Mouse (Mus musculus) kidney, adult 9 months (tissue): Measurements from ENCODE around the gene Foxo3.

Experiments used
- DNase-seq: peaks from one replicate; pipeline ENCODE4 v3.0.0; 2022

Foxo3 gene

DNA sequence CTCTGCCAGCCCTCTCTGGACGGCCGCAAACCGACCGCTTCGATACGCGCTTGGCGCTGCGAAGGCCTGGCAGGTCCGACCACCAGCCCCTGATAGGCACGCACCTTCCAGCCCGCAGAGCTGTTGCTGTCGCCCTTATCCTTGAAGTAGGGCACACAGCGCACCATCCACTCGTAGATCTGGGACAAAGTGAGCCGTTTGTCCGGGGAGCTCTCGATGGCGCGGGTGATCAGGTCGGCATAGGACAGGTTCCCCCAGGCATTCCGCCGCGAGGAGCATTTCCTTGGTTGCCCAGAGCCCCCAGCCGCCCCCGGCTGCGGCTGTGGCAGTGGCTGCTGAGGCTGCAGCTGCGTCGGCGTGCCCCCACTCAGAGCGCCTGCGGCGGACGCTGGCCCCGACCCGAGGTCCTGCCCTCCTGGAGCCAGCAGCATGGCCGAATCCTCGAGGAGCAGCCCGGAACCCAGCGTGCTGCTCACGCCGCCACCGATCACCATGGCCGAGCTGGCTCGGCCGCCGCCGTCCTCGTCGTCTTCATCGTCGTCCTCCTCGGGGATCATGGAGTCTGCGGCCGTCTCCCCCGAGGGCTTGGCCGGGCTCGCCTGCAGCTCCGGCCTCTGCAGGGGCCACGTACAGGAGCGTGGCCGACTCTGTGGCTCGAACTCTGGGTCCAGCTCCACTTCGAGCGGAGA, 1.7 kb downstream of the Foxo3 start:
- DNase-seq = peak; percentile 34

DNA sequence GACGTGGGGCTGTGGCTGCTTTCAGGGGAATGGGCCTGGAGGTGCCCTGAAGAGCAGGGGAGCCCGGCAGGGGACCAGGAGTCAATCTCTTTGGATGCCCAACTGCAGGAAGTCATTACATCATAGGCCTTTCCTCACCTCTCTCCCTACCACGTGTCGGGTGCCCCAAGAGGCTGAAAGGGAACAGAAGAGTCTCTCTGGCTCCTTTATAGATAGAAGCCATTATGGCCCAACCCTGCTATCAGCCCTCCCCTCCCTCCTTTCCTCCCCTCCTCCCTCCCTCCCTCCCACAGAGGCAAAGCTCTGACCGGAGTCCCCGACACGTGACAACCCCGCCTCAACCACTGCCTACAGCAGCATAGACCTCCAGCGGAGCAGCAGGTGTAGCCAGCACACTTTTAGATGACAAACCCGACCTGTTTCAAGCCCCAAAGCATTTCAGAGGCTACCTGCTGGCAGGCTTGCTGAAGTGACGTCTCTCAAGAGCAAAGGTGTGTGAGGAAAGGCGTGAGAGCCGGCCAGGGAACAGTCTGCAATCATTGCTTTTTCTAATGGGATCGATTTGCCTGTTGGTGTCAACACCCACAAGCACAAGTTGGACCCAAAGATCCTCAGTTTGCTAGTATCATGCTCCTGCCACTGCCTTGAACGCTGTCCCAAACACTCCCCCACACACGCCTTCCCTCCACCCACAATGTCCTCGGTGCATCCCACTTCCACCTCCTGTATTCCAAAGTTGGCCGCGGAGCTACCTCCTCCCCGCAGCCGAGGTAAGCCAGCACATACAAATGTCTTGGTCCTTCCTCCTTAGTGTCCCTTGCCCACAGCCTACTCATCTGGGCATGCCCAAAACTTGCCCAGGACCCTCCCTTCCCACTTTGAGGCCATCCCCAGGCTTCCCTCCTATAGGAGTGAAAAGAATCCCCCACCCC, 2.5 kb downstream of the Foxo3 start:
- peak; percentile 89 for DNase-seq

DNA sequence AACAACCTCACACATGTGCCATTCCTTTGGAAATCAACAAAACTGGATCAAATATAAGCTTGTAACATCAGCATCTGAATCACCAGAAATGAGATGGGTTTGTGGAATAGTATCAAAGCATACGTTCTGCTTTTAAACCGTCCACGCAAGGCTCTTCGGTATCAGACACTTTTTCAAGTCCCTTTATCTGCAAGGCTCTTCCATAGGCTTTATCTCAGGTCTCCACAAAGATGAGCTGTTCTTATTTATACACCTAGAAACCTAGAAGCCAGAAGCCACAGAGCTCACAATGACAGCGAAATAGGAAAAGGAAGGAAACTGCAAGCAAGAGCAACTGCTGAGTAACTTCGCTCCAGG, 3.2 kb downstream of the Foxo3 start:
- no peak for DNase-seq

DNA sequence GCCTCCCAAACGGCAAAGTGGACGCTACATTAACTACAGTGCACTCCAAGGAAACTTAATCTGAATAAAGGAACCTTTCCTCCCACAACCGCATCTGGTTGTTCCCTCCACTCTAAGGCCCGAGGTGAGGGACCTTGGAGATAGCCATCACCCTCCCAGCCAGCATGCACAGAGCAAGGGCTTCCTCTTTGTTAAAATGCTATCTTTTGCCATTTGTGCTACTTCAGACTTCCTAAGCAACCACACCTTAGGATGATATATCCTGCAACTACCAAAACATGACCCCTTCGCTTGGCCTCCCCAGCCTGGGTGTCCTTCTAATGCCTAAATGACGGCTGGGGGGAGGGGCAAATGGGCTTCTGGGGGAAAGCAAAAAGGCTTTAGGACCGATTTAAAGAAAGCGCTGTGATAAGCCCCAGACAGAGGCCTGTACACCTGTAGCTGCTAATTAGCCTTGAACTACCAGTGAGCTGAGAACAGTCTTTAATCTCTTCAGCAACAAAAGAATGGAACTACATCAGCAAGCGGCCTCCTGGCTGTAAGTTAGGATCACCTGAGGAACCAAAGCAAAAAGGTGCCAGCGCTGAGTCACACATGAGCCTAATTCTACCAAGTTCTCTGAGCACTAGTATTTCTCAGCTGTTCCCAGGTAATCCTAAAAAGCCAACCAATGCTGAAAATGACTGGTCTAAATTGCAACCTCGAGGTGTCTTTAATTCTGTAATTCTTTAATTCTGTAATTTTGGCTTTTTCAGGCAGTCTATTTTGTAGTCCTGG, 4.9 kb downstream of the Foxo3 start:
- DNase-seq = no peak

DNA sequence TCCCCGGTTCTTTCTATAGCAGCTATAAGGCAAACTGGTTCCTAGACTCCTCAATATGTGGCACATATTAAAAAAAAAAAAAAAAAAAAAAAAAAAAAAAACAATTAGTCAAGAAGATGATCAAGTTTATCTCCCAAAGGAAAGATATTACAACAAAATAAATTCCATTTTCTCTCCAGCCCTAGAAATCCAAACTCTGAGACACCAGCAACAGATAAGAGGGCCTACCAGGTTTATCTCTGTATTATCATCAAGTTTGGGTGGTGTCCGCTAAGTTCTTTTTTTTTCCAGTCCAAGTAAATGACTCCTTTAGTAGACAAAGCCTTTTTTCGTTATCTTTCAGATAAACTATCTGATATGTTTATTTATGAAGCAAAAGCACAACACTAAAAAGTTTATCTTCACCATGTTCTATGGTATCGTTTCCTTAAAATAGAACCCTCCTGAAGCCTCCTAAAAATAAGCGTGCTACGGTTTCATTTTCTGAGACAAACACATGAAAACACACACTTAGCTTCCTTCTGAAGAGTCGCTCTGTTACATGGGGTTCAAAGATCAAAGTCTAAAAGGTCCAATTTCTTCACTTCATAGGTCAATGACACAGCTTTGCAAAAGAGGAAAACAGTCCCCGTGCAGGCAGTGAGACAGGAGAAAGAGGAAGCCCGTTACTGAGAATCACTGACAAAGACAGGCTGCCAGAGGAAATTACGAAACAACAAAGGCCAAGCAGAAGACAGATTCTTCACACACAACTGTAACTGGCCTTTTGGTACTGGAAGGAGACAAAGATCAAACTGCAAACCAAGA, 6.1 kb downstream of the Foxo3 start:
- peak; percentile 94 for DNase-seq

DNA sequence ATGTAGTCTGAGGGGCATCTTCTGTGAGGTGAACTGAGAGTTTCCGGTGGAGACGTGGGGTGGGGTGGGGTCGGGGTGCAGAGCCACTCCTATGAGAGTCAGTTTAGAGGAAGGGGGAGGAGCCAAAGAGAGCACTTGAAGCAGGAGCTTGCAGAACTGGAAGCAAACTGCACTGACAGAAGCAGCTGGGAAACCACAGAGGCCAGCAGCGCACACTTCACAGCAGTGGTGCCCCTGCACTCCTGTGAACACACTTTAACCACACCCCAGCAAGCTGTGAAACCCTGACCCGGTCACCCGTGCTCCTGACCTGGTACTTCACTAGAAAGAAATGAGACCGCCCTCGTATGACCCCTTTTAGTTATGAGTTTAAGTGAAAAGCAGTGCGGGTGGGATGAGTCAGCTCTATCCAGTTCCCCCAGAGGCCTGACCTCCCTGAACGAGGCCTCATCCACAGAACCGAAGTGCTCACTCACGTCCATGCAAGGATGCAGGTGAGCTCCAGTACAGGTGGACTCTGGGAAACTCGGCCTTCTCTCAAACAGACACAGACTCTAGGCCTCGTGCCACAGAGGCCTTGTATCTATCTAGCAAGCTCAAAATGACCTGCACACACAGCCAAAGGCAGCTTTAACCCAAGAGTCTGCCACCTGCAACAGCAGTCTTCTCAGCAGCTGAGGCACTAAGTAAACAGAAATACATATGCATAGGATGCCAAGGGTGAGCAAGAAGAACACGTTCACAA, 7.1 kb downstream of the Foxo3 start:
- peak; percentile 69 for DNase-seq

DNA sequence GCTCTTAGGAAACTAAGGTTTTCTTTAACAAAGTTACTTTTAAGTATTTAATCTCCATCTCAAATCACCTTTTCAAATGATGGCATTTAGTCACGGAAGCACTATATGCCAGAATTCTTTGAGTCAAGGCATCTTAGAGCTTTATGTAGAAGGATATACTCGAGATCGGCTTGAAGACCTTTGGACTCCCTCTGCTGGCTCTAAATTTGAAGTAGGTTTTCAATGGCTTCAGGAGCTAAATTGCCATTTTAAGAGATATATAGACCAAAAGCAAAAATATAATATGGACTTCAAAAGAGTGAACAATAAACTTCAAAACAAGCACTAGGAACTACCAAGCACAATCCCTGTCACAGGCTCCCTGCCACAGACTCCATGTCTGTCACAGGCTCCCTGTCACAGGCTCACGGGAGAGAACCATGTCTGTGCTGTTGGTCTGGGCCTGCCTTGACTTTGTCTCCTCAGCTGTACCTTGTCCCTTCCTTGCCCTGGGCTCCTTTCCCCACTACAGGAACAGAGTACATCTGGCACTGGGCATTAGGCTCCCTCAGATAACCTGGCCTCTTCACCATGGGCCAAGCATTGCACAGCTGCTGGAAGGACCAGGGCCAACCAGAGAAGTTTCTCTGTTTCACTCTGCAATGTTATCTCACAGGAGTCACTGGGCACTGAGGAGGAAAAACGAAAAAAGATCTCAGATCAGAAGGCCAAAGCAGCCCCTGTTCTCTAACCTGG, 8.6 kb downstream of the Foxo3 start:
- peak; percentile 85 for DNase-seq

DNA sequence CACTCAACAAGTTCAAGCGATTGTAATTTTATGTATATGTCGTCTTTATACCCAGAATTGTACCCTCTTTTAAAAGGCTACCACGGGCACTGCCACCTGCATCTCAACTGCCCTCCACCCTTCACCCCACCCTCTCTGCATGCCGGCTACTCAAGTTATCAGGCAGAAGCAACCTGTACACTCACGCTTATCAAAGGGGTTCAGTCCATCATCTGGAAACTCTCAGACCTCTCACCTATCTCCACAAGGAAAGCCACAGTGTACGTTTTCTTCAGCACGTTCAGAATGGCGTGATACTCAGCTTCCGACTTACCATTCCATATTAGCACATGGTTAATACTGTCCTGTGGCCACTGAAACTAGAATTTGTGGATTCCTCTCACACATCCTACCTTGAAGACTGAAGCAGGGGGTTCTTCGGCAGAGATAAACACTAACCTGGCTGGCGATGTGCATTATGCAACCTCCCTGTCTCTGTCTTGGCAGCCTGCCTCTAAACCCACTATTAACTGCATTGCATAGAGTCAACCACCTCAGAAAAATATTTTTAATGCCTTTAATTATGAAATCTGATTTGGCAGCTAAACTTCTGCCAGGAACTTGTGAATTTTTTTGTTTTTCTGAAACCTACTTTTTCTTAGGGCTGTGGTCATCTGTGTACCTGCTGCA, 11.4 kb downstream of the Foxo3 start:
- peak; percentile 57 for DNase-seq

DNA sequence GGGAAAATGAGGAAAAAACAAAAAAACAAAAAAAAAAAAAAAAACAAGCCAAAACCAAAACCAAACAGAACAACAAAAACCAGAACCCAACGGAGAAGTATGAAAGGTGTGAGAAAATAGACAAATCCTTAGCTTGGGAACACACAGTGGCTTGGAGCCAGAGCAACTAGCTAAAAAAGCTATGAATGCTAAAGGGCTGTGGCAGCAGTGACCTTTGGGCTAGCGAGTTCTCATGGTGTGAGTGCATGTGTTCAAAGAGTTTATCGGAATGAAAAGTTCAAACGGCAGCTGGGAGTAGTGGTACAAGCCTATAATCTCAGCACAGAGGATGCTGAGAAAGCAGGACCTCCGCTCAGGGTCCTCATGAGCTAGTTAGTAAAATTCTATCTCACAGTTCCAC, 12.4 kb downstream of the Foxo3 start:
- DNase-seq = peak; percentile 81

DNA sequence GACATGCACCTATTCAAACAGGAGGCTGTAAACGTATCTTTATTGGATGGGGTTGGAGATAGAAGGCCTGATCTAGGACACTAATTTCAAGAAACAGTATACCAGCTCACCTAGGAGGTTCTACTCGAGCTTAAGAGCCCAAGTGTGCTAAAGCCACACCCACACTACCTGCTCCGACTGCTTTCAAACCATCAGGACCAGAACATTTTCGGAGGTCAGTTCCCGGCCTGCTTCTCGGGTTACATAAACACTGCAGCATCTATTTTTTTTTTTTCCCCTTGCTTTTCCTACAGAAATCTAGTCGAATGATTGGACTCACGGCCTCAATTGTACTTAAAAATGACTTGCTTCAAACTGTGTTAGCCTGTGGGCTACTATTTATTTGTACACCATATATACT, 12.9 kb downstream of the Foxo3 start:
- DNase-seq = no peak

DNA sequence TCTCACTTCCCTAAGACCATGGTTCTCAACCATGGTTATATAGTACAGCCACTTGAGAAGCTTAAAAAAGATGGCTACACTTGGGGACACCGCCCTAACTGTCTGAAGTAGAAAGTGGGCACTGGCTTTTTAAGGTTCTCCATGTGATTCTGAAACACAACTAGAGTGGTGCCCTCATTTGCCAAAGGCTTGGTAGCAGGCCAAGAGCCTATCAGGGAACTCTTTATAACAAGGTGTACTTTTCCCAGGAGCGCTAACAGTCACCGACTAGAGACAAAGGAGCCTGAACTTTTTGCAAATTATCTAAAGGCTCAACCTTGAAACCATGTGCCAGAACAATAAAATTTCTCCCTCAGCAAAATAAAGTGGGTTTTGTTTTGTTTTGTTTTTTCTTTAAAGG, 14.5 kb downstream of the Foxo3 start:
- no peak for DNase-seq

DNA sequence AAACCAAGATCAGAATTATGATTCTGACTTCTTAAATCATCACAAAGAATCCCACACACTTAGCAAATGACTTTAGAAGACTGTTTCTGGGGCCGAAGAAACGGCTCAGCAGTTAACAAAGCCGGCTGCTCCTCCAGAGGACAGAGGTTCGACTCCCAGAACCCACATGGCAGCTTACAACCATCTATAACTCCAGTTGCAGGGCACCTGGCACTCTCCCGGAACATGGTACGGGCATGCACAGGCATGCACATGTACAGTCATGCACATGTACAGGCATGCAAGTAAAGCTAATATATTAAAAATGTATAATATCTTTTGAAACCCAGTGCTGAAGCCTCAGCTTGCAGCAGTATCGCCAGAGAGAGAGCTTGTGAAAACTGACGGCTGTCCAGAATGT, 15.5 kb downstream of the Foxo3 start:
- DNase-seq = no peak

DNA sequence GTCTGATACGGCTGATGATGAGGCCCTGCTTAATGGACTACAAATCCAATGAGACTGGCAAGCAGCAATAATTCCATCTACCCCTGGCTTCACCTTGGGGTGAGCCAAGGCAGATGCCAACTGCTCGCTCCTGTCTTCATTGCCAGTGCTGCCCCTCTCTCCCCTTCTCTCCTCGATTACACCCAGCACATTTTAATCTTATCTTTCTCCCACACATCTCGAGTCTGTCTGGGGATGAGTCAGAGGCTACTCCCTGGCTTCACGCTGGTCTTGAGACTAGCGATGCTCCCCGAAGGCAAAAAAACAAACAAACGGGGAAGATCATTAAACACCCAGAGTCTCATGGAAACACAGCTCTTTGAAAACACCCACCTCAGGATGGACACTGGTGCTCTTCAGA, 16.0 kb downstream of the Foxo3 start:
- DNase-seq = no peak

DNA sequence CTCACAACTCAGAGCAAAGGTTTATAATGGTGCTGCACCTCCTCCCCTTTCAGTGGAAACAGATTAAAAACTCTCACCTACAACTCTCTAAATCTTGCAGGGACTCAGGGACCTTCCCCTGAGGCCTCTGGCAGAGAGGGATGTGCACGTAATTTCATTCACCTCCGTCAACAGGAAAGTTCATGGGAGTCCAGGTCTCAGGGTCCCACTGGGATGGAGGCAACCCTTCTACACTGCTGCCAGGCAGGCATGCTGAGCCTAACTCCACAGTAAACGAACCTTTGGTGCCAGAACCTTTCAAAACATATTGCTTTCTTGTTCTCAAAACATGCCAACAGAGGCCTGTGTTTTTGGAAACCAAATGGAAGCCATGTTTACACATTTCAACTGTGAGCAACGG, 17.0 kb downstream of the Foxo3 start:
- no peak for DNase-seq

DNA sequence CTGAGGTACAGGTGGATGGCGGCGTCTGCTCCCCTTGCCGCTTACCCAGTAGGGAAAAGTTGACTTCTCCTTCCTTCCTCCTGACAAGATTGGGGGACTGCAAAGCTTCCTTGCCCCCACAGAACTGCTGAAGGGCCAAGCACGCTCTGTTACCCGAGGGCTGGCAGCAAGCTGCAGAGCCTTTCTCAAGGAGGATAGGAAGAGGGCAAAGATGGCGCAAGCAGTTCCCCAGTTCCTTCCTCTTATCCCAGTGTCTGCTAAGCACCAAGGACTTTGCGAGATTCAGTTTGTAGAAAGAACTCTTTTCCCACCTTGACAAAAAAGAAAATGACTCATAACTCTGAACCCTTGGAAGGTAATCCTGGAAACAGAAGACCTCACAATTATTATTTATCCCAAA, 18.6 kb downstream of the Foxo3 start:
- no peak for DNase-seq

DNA sequence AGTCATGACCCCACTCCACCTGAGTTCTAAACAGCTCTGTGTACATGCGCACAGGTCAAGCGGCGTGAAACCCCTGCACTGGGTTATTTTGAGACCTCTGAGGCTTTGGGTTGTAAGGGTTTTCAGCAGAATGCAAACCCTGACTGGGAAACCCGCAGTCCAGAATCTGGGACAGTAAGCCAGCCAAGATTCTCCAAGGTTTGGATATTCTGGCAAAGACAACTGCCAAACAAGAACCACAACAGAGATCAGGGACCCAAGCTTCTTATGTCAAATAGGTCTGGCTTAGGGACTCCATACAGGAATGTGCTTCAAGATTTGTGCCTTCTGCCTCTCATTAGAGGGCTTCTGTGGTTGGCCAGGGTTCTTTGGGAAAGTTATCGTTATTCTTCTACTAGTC, 21.8 kb downstream of the Foxo3 start:
- no peak for DNase-seq

DNA sequence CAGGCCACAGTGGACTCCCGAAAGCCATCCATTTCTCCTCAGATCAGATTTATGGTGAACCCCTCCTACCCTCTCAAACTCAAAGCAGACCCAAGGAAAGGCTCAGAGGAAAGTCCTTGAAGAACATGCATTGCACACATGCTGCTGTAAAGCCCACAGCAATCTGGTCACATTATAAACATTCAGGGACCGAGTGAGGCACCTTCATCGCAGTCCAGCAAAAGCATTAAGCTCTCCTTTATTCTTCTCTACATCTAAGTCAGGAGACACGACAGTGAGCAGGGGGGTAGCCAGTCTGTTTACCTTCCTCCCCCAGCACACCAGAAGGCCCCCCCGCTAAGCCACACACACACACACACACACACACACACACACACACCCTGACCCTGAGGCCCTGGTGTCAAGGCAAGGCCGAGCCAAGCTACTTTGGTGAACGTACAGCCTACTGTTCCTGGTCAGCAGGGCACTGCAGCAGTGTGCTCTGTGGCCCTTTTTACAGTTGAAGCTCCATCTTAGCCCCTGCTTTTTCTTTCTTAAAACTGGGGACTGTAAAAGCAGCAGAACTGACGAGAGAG, 24.7 kb downstream of the Foxo3 start:
- DNase-seq = no peak

DNA sequence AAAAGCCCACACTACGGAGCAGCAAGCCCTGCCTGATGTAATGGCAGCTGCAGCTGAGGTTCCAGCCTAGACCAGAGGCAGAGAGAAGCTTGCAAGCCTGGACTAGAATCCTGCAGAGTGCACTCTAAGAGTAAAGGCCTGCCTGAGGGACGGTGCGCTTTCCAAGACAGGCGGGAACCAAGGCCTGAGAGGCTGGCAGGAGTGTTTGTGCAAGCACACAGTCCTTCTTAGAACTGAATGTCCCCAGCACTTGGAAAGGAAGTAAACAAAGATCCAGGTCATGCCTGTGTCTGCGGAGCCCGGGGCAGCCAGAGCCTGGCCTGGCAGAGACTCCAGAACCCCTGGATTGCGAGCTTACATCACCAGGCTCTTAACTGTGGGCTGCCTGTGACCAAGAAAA, 25.4 kb downstream of the Foxo3 start:
- peak; percentile 93 for DNase-seq

DNA sequence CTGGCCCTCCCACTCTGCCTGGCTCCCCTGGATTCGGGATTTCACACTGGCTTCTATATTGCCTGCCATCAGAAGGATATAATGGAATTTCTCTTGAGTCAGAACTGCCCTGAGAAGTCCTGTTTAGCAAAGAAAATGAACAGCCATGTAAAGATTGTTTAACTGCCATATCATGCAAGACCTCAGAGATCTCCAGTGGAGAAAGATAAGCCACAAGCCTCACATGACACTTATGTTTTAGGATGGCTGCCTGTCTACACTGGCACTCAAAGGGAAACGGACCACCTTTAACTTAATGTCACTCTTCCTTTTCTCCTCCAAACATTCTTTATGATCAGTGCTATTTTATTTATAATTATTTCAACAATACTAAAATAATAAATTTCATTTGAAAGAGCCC, 26.6 kb downstream of the Foxo3 start:
- no peak for DNase-seq

DNA sequence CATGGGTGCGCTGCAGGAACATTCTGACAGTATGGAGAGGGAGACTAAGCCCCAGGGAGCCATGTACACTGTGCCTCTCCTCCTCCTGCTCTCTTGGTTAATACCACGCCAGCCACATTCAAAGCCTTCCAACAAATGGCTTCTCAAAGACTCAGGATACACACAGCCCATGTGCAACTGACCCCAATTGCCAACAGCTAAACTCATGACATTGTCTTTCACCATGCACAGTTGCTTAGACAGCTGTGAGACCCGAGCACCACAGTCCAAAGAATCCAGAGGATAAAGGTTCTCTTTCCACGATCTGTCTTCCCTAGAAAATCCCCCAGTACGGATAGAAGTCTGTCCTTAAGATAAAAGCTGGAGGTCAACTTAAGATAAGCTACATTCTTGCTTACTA, 27.9 kb downstream of the Foxo3 start:
- no peak for DNase-seq
